Mouse (Mus musculus) thymus, adult 2 months (tissue): ENCODE measurements at regions not wholly inside any gene's neighbourhood (a gene's known extent, or its start where the extent isn't known, plus 50 kb on each side); places are given as distances from the start of the nearest gene placed in this dataset.

Experiments used
- CTCF ChIP-seq: fragments of 200-500 bp; IDR thresholded peaks from 2 replicates; pipeline ENCODE4 v1.5.1; 2012; ENCODE audit warnings: mild to moderate bottlenecking, control low read depth, low read length, moderate library complexity, borderline replicate concordance; ENCODE audit not compliant: control insufficient read depth, poor library complexity, insufficient read depth; ENCODE audit errors: extremely low read depth
- POLR2A ChIP-seq: fragments of 200-500 bp; IDR thresholded peaks from 2 replicates; pipeline ENCODE4 v1.6.1; 2012; ENCODE audit warnings: mild to moderate bottlenecking, low read length, control low read depth, moderate library complexity; ENCODE audit not compliant: control insufficient read depth, poor library complexity, insufficient read depth; ENCODE audit errors: extremely low read depth

DNA sequence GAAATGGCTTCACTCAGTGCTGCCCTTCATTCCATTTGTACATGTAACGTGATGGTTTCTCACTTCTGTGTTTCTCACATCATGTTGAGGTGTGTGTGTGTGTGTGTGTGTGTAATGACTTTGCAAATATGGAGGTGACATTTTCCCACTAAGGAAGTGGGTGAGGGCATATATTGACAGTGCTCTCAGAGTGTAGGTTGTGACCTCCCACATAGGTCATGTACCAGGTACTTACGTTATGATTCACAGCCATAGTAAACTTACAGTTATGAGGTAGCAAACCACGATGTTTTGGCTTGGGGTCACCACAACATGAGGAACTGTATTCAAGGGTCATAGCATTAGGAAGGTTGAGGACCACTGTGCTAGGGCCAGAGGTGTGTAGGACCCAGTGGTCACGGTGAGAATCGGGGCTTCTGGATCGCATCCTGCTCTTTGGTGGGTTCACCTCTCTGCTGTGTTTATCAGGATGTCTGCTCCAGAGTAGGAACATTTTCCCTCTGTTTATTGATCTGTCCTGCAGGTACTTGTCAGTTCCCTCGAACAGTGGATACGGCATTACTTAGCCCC lies 238.7 kb upstream of the Cxcr4 start:
- no peak for TF ChIP-seq CTCF
- TF ChIP-seq POLR2A, result no peak
